8 mouse cellular contexts compared by ENCODE assay signal in genomic region chr8:126138645-126139545, GRCm38 (mm10).
DNase-seq lines count a peak whose midpoint lies in the region; ATAC-seq and TF ChIP-seq lines count a peak whose summit lies in the region.

No protein-coding gene starts in this region.

- TF ChIP-seq CTCF in kidney, adult 2 months (conservative IDR thresholded peaks at IDR 0.05; ENCODE audit: insufficient read depth, insufficient read length, low read depth, low read length), result no peak
- no peak for TF ChIP-seq CTCF in lung, postnatal 0 days (IDR thresholded peaks at IDR 0.05)

- no peak overlapping the region for H3K27ac ChIP-seq in kidney, adult 2 months (ENCODE audit: insufficient read depth, low read depth, low read length)
- no peak overlapping the region for H3K27ac ChIP-seq in forebrain, embryonic 11.5 days (ENCODE audit: low read depth, low read length)
- no peak overlapping the region for H3K27ac ChIP-seq in intestine, embryonic 16.5 days (ENCODE audit: low read length)
- H3K27ac ChIP-seq in lung, postnatal 0 days (ENCODE audit: low read length), result no peak overlapping the region
- H3K27ac ChIP-seq in stomach, embryonic 15.5 days, result no peak overlapping the region

- no peak for TF ChIP-seq EP300 in lung, postnatal 0 days (IDR thresholded peaks at IDR 0.05)

- peaks cover 3% of the 10 kb centered on the region; the same call in 1 of the 2 replicates for H3K27me3 ChIP-seq in kidney, adult 2 months (replicated peaks; ENCODE audit: control insufficient read depth, insufficient read depth, low read length)
- peaks cover 20% of the 10 kb centered on the region for H3K27me3 ChIP-seq in forebrain, embryonic 11.5 days (ENCODE audit: control insufficient read depth, insufficient read depth, low read length)
- H3K27me3 ChIP-seq in intestine, embryonic 16.5 days (replicated peaks; ENCODE audit: control insufficient read depth, insufficient read depth, low read length), result peaks cover 19% of the 10 kb centered on the region
- peaks cover 17% of the 10 kb centered on the region for H3K27me3 ChIP-seq in lung, postnatal 0 days (replicated peaks; ENCODE audit: insufficient read depth, low read length)
- peaks cover 22% of the 10 kb centered on the region for H3K27me3 ChIP-seq in stomach, embryonic 15.5 days (replicated peaks)

- peak; percentile 24; the same call in 1 of the 2 replicates for ATAC-seq in forebrain, embryonic 11.5 days (replicated peaks; ENCODE audit: low FRiP score)
- ATAC-seq in intestine, embryonic 16.5 days, result peak; percentile 72; the same call in 1 of the 2 replicates
- ATAC-seq in lung, postnatal 0 days, result peak; percentile 25; the same call in 1 of the 2 replicates
- peak; percentile 18; the same call in 1 of the 2 replicates for ATAC-seq in stomach, embryonic 15.5 days (ENCODE audit: insufficient read depth, low FRiP score, low read depth)

- DNase-seq in kidney, adult 2 months, result peak; percentile 17
- DNase-seq in kidney, adult 8-10 months, result no peak
- peak; percentile 79 for DNase-seq in brain, adult 2 months (ENCODE audit: low read depth, low spot score)
- DNase-seq in forebrain, embryonic 11.5 days (ENCODE audit: low spot score), result peak; percentile 67
- DNase-seq in lung, postnatal 0 days (ENCODE audit: low spot score), result peak; percentile 29
- no peak for DNase-seq in urinary bladder, postnatal 36 days (ENCODE audit: low spot score in 2 of 2)

- H3K36me3 ChIP-seq in kidney, adult 2 months (ENCODE audit: control insufficient read depth, insufficient read depth, low read length), result no peaks in the 10 kb centered on the region
- no peaks in the 10 kb centered on the region for H3K36me3 ChIP-seq in forebrain, embryonic 11.5 days (ENCODE audit: control insufficient read depth, insufficient read depth, low read length)
- no peaks in the 10 kb centered on the region for H3K36me3 ChIP-seq in intestine, embryonic 16.5 days (ENCODE audit: control insufficient read depth, insufficient read depth, low read length)
- no peaks in the 10 kb centered on the region for H3K36me3 ChIP-seq in lung, postnatal 0 days (ENCODE audit: insufficient read depth, low read length)
- H3K36me3 ChIP-seq in stomach, embryonic 15.5 days, result no peaks in the 10 kb centered on the region

- WGBS in kidney, adult 2 months, result 2% methylated on average over 95 of the region's 95 CpGs
- under 1% methylated on average over 92 of the region's 95 CpGs for WGBS in forebrain, embryonic 11.5 days
- under 1% methylated on average over 91 of the region's 95 CpGs for WGBS in intestine, embryonic 16.5 days
- WGBS in lung, postnatal 0 days, result 2% methylated on average over 73 of the region's 95 CpGs
- WGBS in stomach, embryonic 15.5 days, result under 1% methylated on average over 81 of the region's 95 CpGs

- H3K9ac ChIP-seq in forebrain, embryonic 11.5 days (ENCODE audit: low read length), result peak overlapping the region; percentile 45
- peak overlapping the region; percentile 59 for H3K9ac ChIP-seq in intestine, embryonic 16.5 days (ENCODE audit: low read depth, low read length)
- no peak overlapping the region for H3K9ac ChIP-seq in lung, postnatal 0 days (replicated peaks; ENCODE audit: low read depth)
- peak overlapping the region; percentile 12; the same call in 1 of the 2 replicates for H3K9ac ChIP-seq in stomach, embryonic 15.5 days

- no peaks in the 10 kb centered on the region for H3K9me3 ChIP-seq in forebrain, embryonic 11.5 days (ENCODE audit: control insufficient read depth, low read length)
- H3K9me3 ChIP-seq in intestine, embryonic 16.5 days (ENCODE audit: control insufficient read depth, low read length), result no peaks in the 10 kb centered on the region
- no peaks in the 10 kb centered on the region for H3K9me3 ChIP-seq in lung, postnatal 0 days (ENCODE audit: low read length)
- no peaks in the 10 kb centered on the region for H3K9me3 ChIP-seq in stomach, embryonic 15.5 days

- peaks cover 3% of the 10 kb centered on the region; the same call in 1 of the 2 replicates for H3K4me1 ChIP-seq in kidney, adult 2 months (ENCODE audit: control insufficient read depth, insufficient read depth, low read length)
- H3K4me1 ChIP-seq in forebrain, embryonic 11.5 days (replicated peaks; ENCODE audit: control insufficient read depth, insufficient read depth, low read length), result no peaks in the 10 kb centered on the region; the same call in 1 of the 2 replicates
- peaks cover 7% of the 10 kb centered on the region for H3K4me1 ChIP-seq in intestine, embryonic 16.5 days (ENCODE audit: control insufficient read depth, insufficient read depth, low read length)
- H3K4me1 ChIP-seq in lung, postnatal 0 days (ENCODE audit: insufficient read depth, low read depth, low read length), result no peaks in the 10 kb centered on the region
- peaks cover 24% of the 10 kb centered on the region for H3K4me1 ChIP-seq in stomach, embryonic 15.5 days

- H3K4me2 ChIP-seq in forebrain, embryonic 11.5 days (ENCODE audit: low read depth, low read length, severe bottlenecking), result peak overlapping the region; percentile 97
- H3K4me2 ChIP-seq in intestine, embryonic 16.5 days (ENCODE audit: low read depth, low read length), result peak overlapping the region; percentile 97
- H3K4me2 ChIP-seq in lung, postnatal 0 days (replicated peaks; ENCODE audit: low read depth, low read length), result peak overlapping the region; percentile 77
- peak overlapping the region; percentile 97 for H3K4me2 ChIP-seq in stomach, embryonic 15.5 days

- H3K4me3 ChIP-seq in kidney, adult 2 months (ENCODE audit: insufficient read depth, low read depth, low read length), result peak overlapping the region; percentile 32
- H3K4me3 ChIP-seq in forebrain, embryonic 11.5 days (ENCODE audit: low read depth, low read length), result peak overlapping the region; percentile 47
- peak overlapping the region; percentile 58 for H3K4me3 ChIP-seq in intestine, embryonic 16.5 days (ENCODE audit: low read length)
- H3K4me3 ChIP-seq in lung, postnatal 0 days (ENCODE audit: low read depth, low read length), result peak overlapping the region; percentile 38
- peak overlapping the region; percentile 54 for H3K4me3 ChIP-seq in stomach, embryonic 15.5 days (replicated peaks)

- TF ChIP-seq POLR2A in kidney, adult 2 months (IDR thresholded peaks at IDR 0.05; ENCODE audit: low read depth, low read length), result no peak

Comparison
In these comparisons a context has a peak if more than half of its experiments do, and no peak if none do; other contexts are left out.
1. DNase-seq: peak in kidney, adult 2 months (single experiment), brain, adult 2 months (single experiment), forebrain, embryonic 11.5 days (single experiment) and lung, postnatal 0 days (single experiment); none in kidney, adult 8-10 months (0 of 2) and urinary bladder, postnatal 36 days (0 of 2).
2. ATAC-seq: peak in every context shown above with its lines; median percentile 72 in intestine, embryonic 16.5 days; 25 in lung, postnatal 0 days; 24 in forebrain, embryonic 11.5 days; 18 in stomach, embryonic 15.5 days.
3. Peak in every context shown above with its lines, with median percentiles within 50 percentile points of each other: H3K4me3 ChIP-seq and H3K4me2 ChIP-seq.